Mouse (Mus musculus) E14TG2a.4 (cell line): Measurements from ENCODE around the gene Fam186a.
"Not testable (repeated sequence)": the region's sequence is repeated elsewhere in the genome, so short reads cannot be mapped to it uniquely, and the experiment has no call there.

ENCODE experiments used
- H3K27me3 ChIP-seq: 2 replicates; pipeline ENCODE4 v1.6.1; 2014; ENCODE audit warnings: low read length, control low read depth; ENCODE audit not compliant: insufficient read depth
- H3K36me3 ChIP-seq: 2 replicates; pipeline ENCODE4 v1.6.1; 2014; ENCODE audit warnings: low read length, control low read depth; ENCODE audit not compliant: insufficient read depth
- H3K4me1 ChIP-seq: replicated peaks from 2 replicates; pipeline ENCODE4 v1.6.1; 2014; ENCODE audit warnings: low read depth, low read length, control low read depth
- H3K4me3 ChIP-seq: replicated peaks from 2 replicates; pipeline ENCODE4 v1.5.1; 2014; ENCODE audit warnings: mild to moderate bottlenecking, low read length
- H3K9me3 ChIP-seq: 2 replicates; pipeline ENCODE4 v1.6.1; 2014; ENCODE audit warnings: low read length, control low read depth
- CTCF ChIP-seq: conservative IDR thresholded peaks from 2 replicates; pipeline ENCODE4 v1.5.1; 2014; ENCODE audit warnings: low read length
- NANOG ChIP-seq: IDR thresholded peaks from 2 replicates; pipeline ENCODE4 v1.6.1; 2014; ENCODE audit warnings: borderline replicate concordance, low read length, mixed read lengths
- POU5F1 ChIP-seq: IDR thresholded peaks from 2 replicates; pipeline ENCODE4 v1.6.1; 2014; ENCODE audit warnings: low read length, borderline replicate concordance

Gene Fam186a

DNA sequence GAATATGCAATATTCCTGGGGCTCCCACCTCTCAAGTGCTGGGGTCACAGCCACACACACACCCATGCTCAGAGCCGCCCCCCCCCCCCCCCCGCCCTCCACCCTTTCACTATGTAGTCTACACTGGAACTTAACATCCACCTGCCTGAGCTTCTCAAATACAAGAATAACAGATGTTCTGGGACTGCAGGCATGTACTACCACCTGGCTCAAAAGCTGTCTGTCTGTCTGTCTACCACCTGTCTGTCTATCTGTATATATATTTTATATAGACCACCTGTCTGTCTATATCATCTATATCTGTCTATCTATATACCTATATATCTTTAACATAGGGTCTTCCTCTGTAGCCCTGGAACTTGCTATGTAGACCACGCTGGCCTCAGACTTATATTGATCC is 75.5 kb downstream of the Fam186a start:
- Histone ChIP-seq H3K27me3 (no peaks in the 10 kb centered on the region), H3K9me3 (no peaks in the 10 kb centered on the region), H3K4me3 (no peak overlapping the region), H3K4me1 (peaks cover 45% of the 10 kb centered on the region), H3K36me3 (no peaks in the 10 kb centered on the region)
- no peak for TF ChIP-seq POU5F1
- no peak for TF ChIP-seq NANOG
- no peak for TF ChIP-seq CTCF

DNA sequence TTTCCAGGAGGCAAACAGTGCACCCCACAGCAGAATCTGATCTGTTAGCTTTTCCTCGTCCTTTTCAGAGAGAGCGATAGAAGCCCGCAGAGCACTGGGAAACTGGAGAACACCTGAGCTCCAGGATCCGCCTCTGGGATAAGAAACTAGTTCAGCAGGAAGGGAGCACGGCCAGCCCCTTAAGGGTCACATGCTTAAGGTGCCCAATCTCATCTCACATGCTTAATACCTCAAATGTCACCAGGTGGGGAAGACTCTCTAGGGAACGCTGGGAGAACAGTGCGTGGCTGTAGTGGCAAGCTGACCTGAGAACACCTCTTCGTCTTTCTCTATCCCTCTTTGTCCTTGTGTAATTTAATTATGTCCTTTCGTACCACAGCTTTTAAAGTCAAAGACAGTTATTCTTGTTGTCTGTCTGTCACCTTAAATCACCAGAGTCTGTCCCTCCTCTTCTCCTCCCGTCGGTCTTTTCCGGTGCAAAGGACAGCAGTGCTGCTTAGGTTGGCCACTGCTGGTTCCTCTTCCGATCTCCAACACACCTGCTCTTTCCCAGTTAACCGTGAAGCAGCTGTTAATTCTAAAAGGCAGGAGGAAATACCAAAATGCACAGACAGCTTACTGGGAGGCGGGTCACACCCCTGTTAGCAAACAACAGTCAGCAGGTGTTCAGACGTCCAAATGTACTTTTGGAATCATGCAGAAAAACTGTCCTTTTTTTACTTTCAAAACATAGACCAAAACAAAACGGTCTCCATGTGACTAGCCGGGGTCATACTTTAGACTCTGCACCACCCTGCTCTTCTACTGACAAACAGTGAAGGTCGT is 76.2 kb downstream of the Fam186a start:
- no peaks in the 10 kb centered on the region for H3K9me3 ChIP-seq
- no peaks in the 10 kb centered on the region for H3K36me3 ChIP-seq
- H3K4me3 ChIP-seq: 0 out of 2 replicates have a peak overlapping the region, but pooled peaks have one; percentile 11
- no peaks in the 10 kb centered on the region for H3K27me3 ChIP-seq
- peaks cover 45% of the 10 kb centered on the region for H3K4me1 ChIP-seq
- no peak for TF ChIP-seq POU5F1
- TF ChIP-seq NANOG: no peak
- TF ChIP-seq CTCF: no peak

DNA sequence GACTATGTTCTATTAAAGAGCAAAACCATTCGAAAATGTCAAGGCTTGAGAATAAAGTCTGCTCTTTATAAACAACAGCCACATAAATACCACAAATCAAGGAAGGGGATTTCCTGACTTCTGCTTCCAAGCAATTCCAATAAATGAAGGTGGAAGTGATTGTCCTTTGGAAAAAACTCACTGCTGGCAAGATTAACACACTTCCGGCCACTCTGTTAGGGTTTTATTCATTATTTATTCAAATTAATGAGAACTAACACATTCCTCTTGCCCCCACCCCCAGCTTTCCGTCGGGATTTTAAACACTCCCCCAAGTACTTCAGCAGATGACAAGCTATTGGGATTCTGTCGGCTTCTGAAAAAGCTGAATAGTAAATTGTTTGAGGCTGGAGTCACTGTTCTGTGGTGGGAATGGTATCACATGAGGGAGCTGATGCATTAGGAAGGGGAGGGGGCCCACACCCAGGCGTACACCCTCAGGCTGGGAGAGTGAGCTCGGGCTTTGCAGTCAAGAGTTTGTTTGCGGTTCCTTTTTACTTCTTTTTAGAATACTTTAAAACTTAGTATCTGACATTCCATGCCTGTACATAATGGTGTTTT is 77.5 kb downstream of the Fam186a start:
- Histone ChIP-seq H3K27me3 (no peaks in the 10 kb centered on the region), H3K4me1 (peaks cover 45% of the 10 kb centered on the region), H3K9me3 (no peaks in the 10 kb centered on the region), H3K36me3 (no peaks in the 10 kb centered on the region), H3K4me3 (no peak overlapping the region)
- TF ChIP-seq CTCF: no peak
- TF ChIP-seq POU5F1: no peak
- TF ChIP-seq NANOG: no peak

DNA sequence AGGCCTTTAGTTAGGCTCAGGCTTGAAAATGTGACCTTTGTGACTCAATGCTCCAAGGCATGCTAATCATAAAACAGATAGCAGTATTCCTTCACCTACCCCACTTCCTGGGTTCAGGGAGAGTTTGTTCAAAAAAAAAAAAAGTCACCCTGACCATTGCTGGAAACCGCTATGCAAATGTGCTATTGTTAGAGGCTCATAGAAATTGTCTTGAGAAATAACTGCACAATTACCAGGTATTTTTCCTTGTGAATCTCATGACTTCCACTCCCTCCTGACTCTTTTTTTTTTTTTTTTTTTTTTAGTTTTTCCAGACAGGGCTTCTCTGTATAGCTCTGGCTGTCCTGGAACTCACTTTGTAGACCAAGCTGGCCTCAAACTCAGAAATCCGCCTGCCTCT is 79.7 kb downstream of the Fam186a start:
- not testable (repeated sequence) for H3K4me3 ChIP-seq, H3K27me3 ChIP-seq, H3K9me3 ChIP-seq, H3K36me3 ChIP-seq
- H3K4me1 ChIP-seq: peaks cover 34% of the 10 kb centered on the region

DNA sequence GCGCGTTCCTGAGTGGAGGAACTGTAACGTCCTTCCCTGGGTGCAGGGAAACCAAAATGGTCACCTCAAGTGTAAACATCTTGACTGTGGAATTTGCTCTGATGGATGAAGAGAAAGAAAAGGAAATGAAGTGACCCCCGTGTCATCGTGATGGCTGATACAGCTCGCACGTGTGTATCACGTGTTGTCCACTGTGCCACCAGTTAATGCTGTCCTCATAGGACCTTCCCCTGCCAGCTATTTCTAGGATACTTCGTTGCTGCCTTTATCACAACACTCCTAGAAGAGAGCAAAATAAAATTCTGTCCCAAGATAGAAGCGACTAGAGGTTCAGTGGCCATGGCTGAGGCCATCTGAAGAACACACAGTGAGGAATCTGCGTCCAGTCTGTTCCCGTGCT is 82.8 kb downstream of the Fam186a start:
- Histone ChIP-seq H3K4me3 (no peak overlapping the region), H3K27me3 (no peaks in the 10 kb centered on the region), H3K9me3 (no peaks in the 10 kb centered on the region), H3K36me3 (peaks cover 15% of the 10 kb centered on the region), H3K4me1 (peaks cover 10% of the 10 kb centered on the region)
- TF ChIP-seq CTCF: no peak
- TF ChIP-seq NANOG: no peak
- TF ChIP-seq POU5F1: no peak

DNA sequence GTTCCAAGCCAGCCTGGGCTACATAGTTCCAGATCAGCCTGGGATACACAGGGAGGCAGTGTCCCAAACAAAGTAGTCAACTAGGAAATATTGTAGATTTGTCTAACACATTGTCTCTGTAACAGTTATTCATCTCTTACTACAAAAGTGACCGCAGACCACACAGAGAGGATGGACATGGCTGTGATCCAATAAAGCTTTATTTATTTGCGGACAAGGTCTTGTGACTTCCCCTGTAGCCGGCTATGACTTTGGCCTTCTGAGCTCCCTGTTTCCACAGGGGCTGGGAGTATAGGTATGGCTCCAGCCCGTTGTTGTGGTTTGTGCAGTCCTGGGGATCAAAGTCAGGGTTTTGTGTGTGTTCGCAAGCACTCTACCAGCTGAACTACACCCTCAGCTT is 88.3 kb downstream of the Fam186a start:
- Histone ChIP-seq H3K27me3 (no peaks in the 10 kb centered on the region), H3K4me1 (peaks cover 23% of the 10 kb centered on the region)
- TF ChIP-seq POU5F1 (no peak), NANOG (no peak), CTCF (no peak)

DNA sequence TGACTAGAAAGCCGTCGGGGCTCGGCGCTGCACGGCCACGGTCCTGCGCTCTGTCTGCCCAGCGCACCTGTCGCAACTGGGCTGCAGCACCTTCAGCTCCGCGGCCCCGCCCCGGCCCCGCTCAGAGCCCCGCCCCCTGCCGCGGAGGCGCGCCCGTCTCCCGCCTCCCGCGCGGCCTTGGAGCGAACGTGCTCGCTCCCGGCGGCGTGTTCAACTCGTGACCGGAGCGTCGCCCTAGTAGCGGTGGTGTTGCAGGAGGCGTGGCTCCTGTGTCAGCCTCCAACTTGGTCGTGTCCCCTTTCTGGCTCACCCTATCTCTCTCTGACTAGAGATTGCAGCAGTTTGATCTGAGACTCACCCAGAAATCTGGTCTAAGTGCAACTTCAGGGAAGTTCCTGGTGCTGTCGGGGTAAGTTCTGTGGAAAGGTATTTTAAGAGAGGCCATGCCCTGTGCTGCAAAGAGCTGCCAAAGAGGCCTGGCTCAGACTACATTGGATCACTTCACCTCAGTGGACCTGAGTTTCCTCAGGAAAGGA is 91.5 kb downstream of the Fam186a start, which contains the start of gene Lima1:
Gene Lima1, minus strand, starts transcription at position 123 of the 536 bp plus-strand sequence.
- Histone ChIP-seq H3K36me3 (peaks cover 32% of the 10 kb centered on the region), H3K9me3 (peaks cover under 1% of the 10 kb centered on the region; the same call in 1 of the 2 replicates), H3K27me3 (no peaks in the 10 kb centered on the region), H3K4me3 (peak within 1 kb of the TSS; percentile 95), H3K4me1 (peaks cover 32% of the 10 kb centered on the region)
- TF ChIP-seq NANOG: no peak
- no peak for TF ChIP-seq CTCF
- no peak for TF ChIP-seq POU5F1

More for the DNA sequence above, 88.3 kb downstream of the Fam186a start:
- H3K4me3 ChIP-seq: no peak overlapping the region
- H3K36me3 ChIP-seq: peaks cover 20% of the 10 kb centered on the region
- H3K9me3 ChIP-seq: no peaks in the 10 kb centered on the region

DNA sequence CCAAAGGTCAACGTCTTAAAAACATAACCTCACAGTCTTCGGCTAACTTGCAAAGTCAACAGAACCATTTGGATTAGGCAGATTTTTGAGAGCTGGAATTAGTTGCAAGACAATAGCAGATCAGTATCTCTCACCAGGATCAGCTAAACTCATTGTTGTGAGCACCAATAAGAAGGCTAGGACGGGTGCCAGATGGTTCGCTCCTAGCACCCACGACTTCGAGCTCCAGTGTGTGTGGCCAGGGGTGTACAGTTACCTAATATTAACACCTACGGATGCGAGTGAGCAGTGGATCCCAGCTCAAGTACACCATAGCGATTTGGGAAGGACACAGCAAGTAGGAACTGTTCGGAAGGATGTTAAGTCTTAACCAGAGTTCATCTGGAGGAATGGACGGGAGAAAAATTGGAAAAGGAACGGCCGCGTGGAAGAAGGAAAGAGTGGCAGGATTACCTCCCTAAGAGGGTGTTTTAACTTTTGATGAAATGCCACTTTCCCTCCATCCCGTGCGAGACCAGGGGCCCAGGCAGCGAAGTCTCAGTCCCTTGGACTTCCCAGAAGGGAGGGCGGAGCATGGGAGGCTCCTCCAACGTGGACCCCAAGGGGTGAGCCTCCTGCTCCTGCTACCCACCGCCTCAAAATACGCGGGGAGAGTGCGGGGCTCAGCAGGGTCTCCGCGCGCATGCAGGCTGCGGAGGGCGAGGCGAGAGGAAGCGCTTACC is 92.1 kb downstream of the Fam186a start:
- no peaks in the 10 kb centered on the region for H3K27me3 ChIP-seq
- H3K4me1 ChIP-seq: peaks cover 38% of the 10 kb centered on the region
- H3K36me3 ChIP-seq: peaks cover 33% of the 10 kb centered on the region
- no peak for TF ChIP-seq POU5F1
- TF ChIP-seq NANOG: peak; percentile 80
- peak overlapping the region; percentile 95 for H3K4me3 ChIP-seq
- H3K9me3 ChIP-seq: peaks cover 6% of the 10 kb centered on the region; the same call in 1 of the 2 replicates
